Mouse (Mus musculus) left cerebral cortex, postnatal 4 days (tissue): ENCODE results near the gene Sptssb. TPM values are rescaled to one million over a fixed set of nuclear protein-coding genes. Genes with fewer than 3 reads are reported as not detected.

Experiments used
- total RNA-seq, 2 experiments: library from RNA; stranded (reverse); gene quantifications; 2 replicates each; pipeline ENCODE4 v1.2.3; 2021

The Sptssb gene
- total RNA-seq, 2 experiments from 2014 or later: 0.30 to 1.6 TPM

Other genes with a start within 250 kb of the Sptssb start
- 10 to 100 TPM; 50.8 to 54.6 TPM for gene Nmd3, start 138.0 kb downstream of the Sptssb start, total RNA-seq
- gene Otol1, start 147.7 kb upstream of the Sptssb start, total RNA-seq: under 1 TPM in 1 of 2 experiments, not detected in 1; 0.16 TPM